In the genomic region with DNA sequence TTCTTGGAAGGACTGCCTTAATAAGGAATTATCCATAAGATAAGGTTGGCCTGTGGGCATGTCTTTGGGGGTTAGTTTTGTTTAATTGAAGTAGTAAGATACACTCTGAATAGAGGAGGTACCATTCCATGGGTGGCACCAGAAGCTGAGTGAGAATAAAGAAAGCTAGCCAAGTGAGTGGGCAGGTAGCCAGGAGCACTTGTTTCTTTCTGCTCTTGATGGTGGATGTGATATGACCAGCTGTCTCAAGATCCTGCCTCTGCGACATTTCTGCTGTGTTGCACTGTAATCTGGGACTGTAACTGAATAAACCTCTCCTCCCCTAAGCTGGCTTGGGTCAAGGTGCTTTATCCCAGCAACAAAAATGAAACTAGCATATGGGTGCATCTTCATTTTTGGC, we compare ENCODE assay signal across 24 mouse cellular contexts.
DNase-seq lines count a peak whose midpoint lies in the region; ATAC-seq and TF ChIP-seq lines count a peak whose summit lies in the region.
"Had no signal": no experiment of that assay in that cellular context is flagged by ENCODE, and none has a peak within 500 bp of the region (broad histone marks: within the 10 kb centered on the region; RNA-seq: fewer than 3 reads in every experiment).

No protein-coding gene starts in this region.

- no peak for TF ChIP-seq POLR2A in cerebellum, adult 2 months (IDR thresholded peaks at IDR 0.05; ENCODE audit: borderline replicate concordance, insufficient read depth, low read length)

- DNase-seq in cerebellum, postnatal 14 days = peak; percentile 24 to 33
- no peak for DNase-seq in cerebellum, adult 2 months
- peak; percentile 3 to 13 for DNase-seq in left cerebral cortex, adult 18-20 months (ENCODE audit: low spot score in 2 of 2)
- DNase-seq in left cerebral cortex, adult 2 months (ENCODE audit: extremely low spot score in 1 of 2, low spot score in 2 of 2) = no peak
- DNase-seq in right cerebral cortex, postnatal 10 days (ENCODE audit: low spot score in 2 of 2) = peak; percentile 26 to 32
- DNase-seq in right cerebral cortex, postnatal 25 days = no peak
- DNase-seq in right cerebral cortex, postnatal 14 days = peak; percentile 12
- DNase-seq: adrenal gland, adult 8-10 months; cerebellum, adult 9-11 months; gastrocnemius, postnatal 25 days; heart, adult 2 months; kidney, adult 18-20 months; kidney, postnatal 4 days; liver, embryonic 13.5 days; thymus, postnatal 36 days had no signal

- H3K27me3 ChIP-seq in cerebellum, adult 2 months (ENCODE audit: control insufficient read depth, insufficient read depth, low read length) = no peaks in the 10 kb centered on the region
- H3K27me3 ChIP-seq: embryonic facial prominence, embryonic 12.5 days; heart, embryonic 13.5 days; hindbrain, embryonic 13.5 days; liver, embryonic 13.5 days; lung, embryonic 15.5 days; midbrain, embryonic 13.5 days; stomach, embryonic 15.5 days had no signal

- ATAC-seq in CD4-positive, CD25-positive, alpha-beta regulatory T cell, adult 4 months = no peak
- ATAC-seq: inflammation-experienced regulatory T-cells, adult 6 months; midbrain, embryonic 13.5 days; Patski had no signal

- intact Hi-C loops in left cerebral cortex, adult 2 months (cut with DNase I) = no loop called here

- no peak overlapping the region for H3K4me3 ChIP-seq in cerebellum, adult 2 months (replicated peaks; ENCODE audit: insufficient read depth, low read depth, low read length)
- H3K4me3 ChIP-seq in left cerebral cortex, adult 2 months = no peak overlapping the region
- H3K4me3 ChIP-seq: embryonic facial prominence, embryonic 12.5 days; heart, adult 2 months; heart, embryonic 13.5 days; hindbrain, embryonic 13.5 days; liver, embryonic 13.5 days; lung, embryonic 15.5 days; midbrain, embryonic 13.5 days; stomach, embryonic 15.5 days had no signal

- no peak for TF ChIP-seq CTCF in cerebellum, adult 2 months (IDR thresholded peaks at IDR 0.05; ENCODE audit: borderline replicate concordance, insufficient read depth, low read depth, low read length)
- no peak for TF ChIP-seq CTCF in left cerebral cortex, adult 2 months (IDR thresholded peaks at IDR 0.05)

- no peak overlapping the region for H3K27ac ChIP-seq in cerebellum, adult 2 months (ENCODE audit: insufficient read depth, low read length)
- no peak overlapping the region for H3K27ac ChIP-seq in left cerebral cortex, adult 2 months
- H3K27ac ChIP-seq: embryonic facial prominence, embryonic 12.5 days; heart, adult 2 months; heart, embryonic 13.5 days; hindbrain, embryonic 13.5 days; liver, embryonic 13.5 days; lung, embryonic 15.5 days; midbrain, embryonic 13.5 days; stomach, embryonic 15.5 days had no signal

- WGBS in cerebellum, adult 2 months = 26% methylated on average over 1 of the region's 1 CpGs

- no peaks in the 10 kb centered on the region for H3K4me1 ChIP-seq in cerebellum, adult 2 months (ENCODE audit: control insufficient read depth, insufficient read depth, low read length)
- H3K4me1 ChIP-seq: embryonic facial prominence, embryonic 12.5 days; heart, embryonic 13.5 days; hindbrain, embryonic 13.5 days; liver, embryonic 13.5 days; lung, embryonic 15.5 days; midbrain, embryonic 13.5 days; stomach, embryonic 15.5 days had no signal

Comparison
In these comparisons a context has a peak if more than half of its experiments do, and no peak if none do; other contexts are left out.
1. DNase-seq: peak in cerebellum, postnatal 14 days (2 of 2), left cerebral cortex, adult 18-20 months (2 of 2), right cerebral cortex, postnatal 10 days (2 of 2) and right cerebral cortex, postnatal 14 days (single experiment); none in cerebellum, adult 2 months (0 of 2), left cerebral cortex, adult 2 months (0 of 2) and right cerebral cortex, postnatal 25 days (single experiment).